Mouse (Mus musculus) embryo, embryonic 11 days (tissue): ENCODE results near the gene Gtf2ird1.
"Not testable (repeated sequence)": the region's sequence is repeated elsewhere in the genome, so short reads cannot be mapped to it uniquely, and the experiment has no call there.

ENCODE experiments used
- DNase-seq: peaks from one replicate; pipeline ENCODE4 v3.0.0-alpha.2; 2015

Gtf2ird1 gene

GRCm38 (mm10) chr5:134341321-134341720 lies 115.2 kb downstream of the Gtf2ird1 start:
- DNase-seq, result peak; percentile 63

GRCm38 (mm10) chr5:134340101-134340522 lies 116.4 kb downstream of the Gtf2ird1 start:
- DNase-seq, result no peak

GRCm38 (mm10) chr5:134337012-134337411 lies 119.5 kb downstream of the Gtf2ird1 start:
- not testable (repeated sequence) for DNase-seq

GRCm38 (mm10) chr5:134332743-134333142 lies 123.8 kb downstream of the Gtf2ird1 start:
- no peak for DNase-seq

- no peak for DNase-seq
Observed at GRCm38 (mm10) chr5:134330082-134330481, 126.4 kb downstream of the Gtf2ird1 start.

GRCm38 (mm10) chr5:134329311-134329710 lies 127.2 kb downstream of the Gtf2ird1 start:
- no peak for DNase-seq

- no peak for DNase-seq
Observed at GRCm38 (mm10) chr5:134328482-134329001, 128.0 kb downstream of the Gtf2ird1 start.

GRCm38 (mm10) chr5:134325856-134326566 lies 130.5 kb downstream of the Gtf2ird1 start:
- DNase-seq, result no peak

- DNase-seq, result no peak
Observed at GRCm38 (mm10) chr5:134323869-134324268, 132.6 kb downstream of the Gtf2ird1 start.

- no peak for DNase-seq
Observed at GRCm38 (mm10) chr5:134323311-134323710, 133.2 kb downstream of the Gtf2ird1 start.

- no peak for DNase-seq
Observed at GRCm38 (mm10) chr5:134322355-134322754, 134.2 kb downstream of the Gtf2ird1 start.

- DNase-seq, result no peak
Observed at GRCm38 (mm10) chr5:134321699-134322098, 134.8 kb downstream of the Gtf2ird1 start.

- DNase-seq, result no peak
Observed at GRCm38 (mm10) chr5:134318903-134319302, 137.6 kb downstream of the Gtf2ird1 start.

GRCm38 (mm10) chr5:134316721-134317120 lies 139.8 kb downstream of the Gtf2ird1 start:
- no peak for DNase-seq

GRCm38 (mm10) chr5:134315623-134316350 lies 140.7 kb downstream of the Gtf2ird1 start:
- DNase-seq, result peak; percentile 81

GRCm38 (mm10) chr5:134314688-134315622 lies 141.6 kb downstream of the Gtf2ird1 start, which contains the start of gene Gtf2i:
Gene Gtf2i (minus strand): TSS chr5:134314760.
- DNase-seq, result peak; percentile 98

- peak; percentile 76 for DNase-seq
Observed at GRCm38 (mm10) chr5:134314068-134314674, 142.3 kb downstream of the Gtf2ird1 start.

GRCm38 (mm10) chr5:134313451-134314067 lies 143.0 kb downstream of the Gtf2ird1 start:
- DNase-seq, result peak; percentile 98

- peak; percentile 57 for DNase-seq
Observed at GRCm38 (mm10) chr5:134312691-134313450, 143.6 kb downstream of the Gtf2ird1 start.

- no peak for DNase-seq
Observed at GRCm38 (mm10) chr5:134311894-134312411, 144.6 kb downstream of the Gtf2ird1 start.

- DNase-seq, result no peak
Observed at GRCm38 (mm10) chr5:134310201-134310600, 146.3 kb downstream of the Gtf2ird1 start.
